Mouse (Mus musculus) brain, embryonic 14.5 days (tissue): ENCODE results near the gene Ankfn1. TPM values are rescaled to one million over a fixed set of nuclear protein-coding genes. Genes with fewer than 3 reads are reported as not detected.
A peak's percentile ranks its signal among the peaks of the same experiment; 100 is the strongest.

Source experiments
- DNase-seq: peaks from one replicate; pipeline ENCODE4 v3.0.0-alpha.2; 2011; ENCODE audit warnings: low read depth
- CTCF ChIP-seq: fragments of 200-500 bp; IDR thresholded peaks from 2 replicates; pipeline ENCODE4 v1.5.1; 2012; ENCODE audit warnings: inconsistent platforms, mild to moderate bottlenecking, moderate library complexity, borderline replicate concordance; ENCODE audit not compliant: insufficient read depth, insufficient read length; ENCODE audit errors: extremely low read depth
- POLR2A ChIP-seq: fragments of 200-500 bp; IDR thresholded peaks from 2 replicates; pipeline ENCODE4 v1.6.1; 2012; ENCODE audit warnings: mild to moderate bottlenecking, inconsistent platforms, borderline replicate concordance; ENCODE audit not compliant: poor library complexity, insufficient read depth, insufficient read length, severe bottlenecking; ENCODE audit errors: extremely low read depth
- polyA plus RNA-seq: library from polyadenylated mRNA; depleted of rRNA; stranded (reverse); fragments of >200 nt; gene quantifications from 2 replicates; pipeline ENCODE4 v1.2.3, GENCODE M21; 2012

Gene Ankfn1
- polyA plus RNA-seq, 1 experiment, result 6.5 TPM

DNA sequence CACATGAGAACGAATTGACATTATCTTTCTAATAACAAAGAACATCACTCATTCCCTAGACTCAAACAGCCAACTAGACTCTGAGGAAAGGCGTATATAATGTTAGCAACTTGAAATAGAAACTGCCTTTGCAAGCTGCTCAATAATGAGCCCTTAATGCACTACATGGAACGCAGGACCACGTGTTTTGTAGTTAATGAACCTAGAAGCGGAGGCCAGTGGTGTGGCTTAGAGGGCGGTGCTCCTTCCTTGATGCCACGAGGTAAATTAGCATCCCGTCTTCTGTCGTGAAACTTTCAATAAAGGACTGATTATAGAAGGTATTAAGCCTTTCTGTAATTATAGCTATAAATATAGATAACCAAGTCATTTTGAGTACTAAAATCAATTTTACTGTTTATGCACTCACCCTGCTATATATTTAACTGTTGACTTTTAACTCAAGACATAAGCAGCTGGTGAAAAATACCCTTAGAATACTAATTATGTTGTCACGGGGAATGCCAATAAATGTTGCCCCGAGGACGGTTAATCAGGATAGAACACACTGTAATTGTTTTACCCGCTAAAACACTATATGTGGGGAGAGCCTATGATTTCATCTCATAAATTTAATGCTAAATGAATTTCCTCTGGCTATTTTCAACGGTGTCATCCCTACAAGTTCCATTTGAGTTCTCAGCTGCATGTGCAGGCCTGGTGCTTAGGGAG lies 112.1 kb downstream of the Ankfn1 start:
- no peak for TF ChIP-seq POLR2A
- no peak for TF ChIP-seq CTCF
- peak; percentile 60 for DNase-seq

- TF ChIP-seq POLR2A (no peak), CTCF (no peak)
- no peak for DNase-seq
These were observed 118.4 kb downstream of the Ankfn1 start for GRCm38 (mm10) chr11:89659048-89659447.

DNA sequence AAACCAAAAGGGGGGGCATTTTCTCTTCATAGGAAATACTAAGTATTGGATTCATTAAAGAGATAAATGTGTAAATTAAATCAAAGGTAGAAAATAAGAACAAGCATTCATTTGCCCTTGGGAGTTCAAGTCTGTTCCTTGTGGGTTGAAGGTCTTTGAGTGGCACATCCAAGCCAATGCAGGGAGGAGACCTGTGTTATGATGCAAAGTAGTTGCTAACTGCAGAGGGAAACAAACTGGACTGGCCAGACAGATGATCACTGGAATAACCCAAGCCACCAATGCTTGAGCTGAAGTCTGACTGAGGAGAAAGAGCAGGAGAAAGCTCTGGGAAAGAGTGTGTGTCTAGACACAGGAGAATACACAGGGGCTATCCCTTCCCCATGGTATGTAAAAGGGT lies 120.9 kb downstream of the Ankfn1 start:
- no peak for TF ChIP-seq POLR2A
- no peak for TF ChIP-seq CTCF
- DNase-seq, result no peak

GRCm38 (mm10) chr11:89635740-89636139 lies 141.7 kb downstream of the Ankfn1 start:
- TF ChIP-seq CTCF (no peak), POLR2A (no peak)
- DNase-seq, result no peak

DNA sequence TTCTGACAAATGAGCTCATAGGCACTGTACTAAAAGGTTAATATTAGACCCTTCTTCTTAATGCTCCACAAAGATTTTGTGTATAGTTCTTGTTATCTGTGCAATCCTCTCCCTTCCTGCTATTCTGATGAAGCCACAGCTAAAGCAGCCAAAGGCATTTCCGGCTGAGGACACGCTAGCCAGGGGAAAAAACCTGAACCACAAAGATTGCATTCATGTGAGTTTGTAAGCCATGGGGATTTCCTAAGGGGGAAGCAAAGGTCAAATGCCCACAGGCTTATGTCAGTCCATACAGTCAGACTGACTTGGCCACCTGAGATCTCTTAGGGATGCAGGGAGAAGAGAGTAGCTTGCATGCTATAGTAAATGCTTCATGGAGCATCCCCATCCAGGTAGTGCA lies 146.1 kb downstream of the Ankfn1 start:
- no peak for DNase-seq
- TF ChIP-seq CTCF (no peak), POLR2A (no peak)

DNA sequence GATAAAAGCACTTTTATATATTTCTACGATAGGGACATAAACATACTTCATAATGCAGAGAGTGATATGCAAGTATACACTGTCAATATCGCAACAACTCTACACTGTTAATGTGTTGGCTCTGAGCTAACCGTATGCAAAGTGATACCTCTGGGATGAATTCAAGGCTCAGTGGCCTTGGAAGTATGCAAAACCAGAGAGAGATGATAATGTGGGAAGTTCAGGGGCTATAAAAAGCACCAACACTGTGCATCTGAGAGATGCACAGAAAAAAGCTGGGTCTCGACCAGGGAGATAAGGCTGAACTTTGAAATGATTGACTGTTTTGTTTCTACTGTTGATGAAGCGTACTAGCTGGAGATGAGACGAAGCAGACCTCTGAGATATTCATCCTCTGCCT lies 148.9 kb downstream of the Ankfn1 start:
- no peak for DNase-seq
- TF ChIP-seq CTCF (no peak), POLR2A (no peak)

GRCm38 (mm10) chr11:89627232-89627631 lies 150.2 kb downstream of the Ankfn1 start:
- TF ChIP-seq CTCF, result no peak
- DNase-seq, result no peak

DNA sequence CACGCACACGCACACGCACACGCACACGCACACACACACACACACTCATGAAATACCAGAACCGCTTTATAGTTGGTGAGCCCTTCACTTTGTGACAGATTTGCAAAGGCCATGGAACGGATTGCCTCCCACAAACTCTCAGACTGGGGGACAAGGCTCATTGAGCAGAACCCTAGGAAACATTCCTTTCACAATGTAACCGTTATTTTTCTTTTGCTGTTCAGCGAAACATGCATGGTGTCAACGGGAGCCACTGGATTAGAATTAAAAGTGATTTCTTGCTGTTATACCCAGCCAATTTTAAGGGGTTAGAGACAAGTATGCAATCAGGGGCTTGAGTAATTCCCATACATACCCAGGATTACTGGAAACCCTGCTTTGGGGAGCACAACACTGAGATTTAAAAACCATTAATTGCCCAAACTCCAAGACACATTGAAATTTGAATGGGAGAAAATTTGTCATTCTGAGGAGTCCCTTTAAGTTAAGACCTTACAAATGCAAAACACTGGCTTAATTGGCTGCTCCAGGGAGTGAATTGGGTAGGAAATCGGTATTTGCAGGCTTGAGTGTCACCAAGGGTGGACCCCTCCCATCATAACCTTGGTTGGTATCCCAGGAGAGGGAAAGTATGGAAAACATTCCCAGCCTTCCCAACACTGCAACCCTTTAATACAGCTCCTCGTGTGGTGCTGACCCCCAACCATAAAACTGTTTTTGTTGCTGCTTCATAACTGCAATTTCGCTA lies 153.6 kb downstream of the Ankfn1 start:
- DNase-seq, result peak; percentile 90
- TF ChIP-seq CTCF (no peak), POLR2A (no peak)

GRCm38 (mm10) chr11:89619955-89620354 lies 157.5 kb downstream of the Ankfn1 start:
- TF ChIP-seq CTCF (no peak), POLR2A (no peak)
- peak; percentile 77 for DNase-seq

GRCm38 (mm10) chr11:89615806-89616205 lies 161.6 kb downstream of the Ankfn1 start:
- DNase-seq, result no peak
- TF ChIP-seq POLR2A, result no peak
- TF ChIP-seq CTCF, result no peak

GRCm38 (mm10) chr11:89611596-89611995 lies 165.9 kb downstream of the Ankfn1 start:
- no peak for TF ChIP-seq POLR2A
- TF ChIP-seq CTCF, result no peak
- DNase-seq, result no peak

DNA sequence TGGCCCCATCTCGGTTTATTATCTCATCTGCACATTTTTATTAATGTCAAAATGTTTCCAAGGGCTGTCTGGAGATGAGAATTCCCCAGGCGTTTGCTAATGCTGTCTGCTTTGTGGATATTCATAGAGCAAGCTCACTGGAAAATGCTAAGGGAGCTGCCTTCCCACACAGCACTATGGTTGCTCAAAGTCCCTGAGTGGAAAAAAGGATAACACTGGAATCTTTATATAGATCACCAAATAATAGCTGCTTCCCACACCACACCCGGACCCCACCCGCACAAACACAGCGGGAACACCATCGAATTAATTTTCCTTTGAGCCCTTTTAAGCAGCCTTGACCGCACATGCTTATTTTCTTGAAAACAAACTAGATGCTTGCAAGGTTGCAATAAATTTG lies 169.4 kb downstream of the Ankfn1 start:
- TF ChIP-seq CTCF (no peak), POLR2A (no peak)
- DNase-seq, result no peak

GRCm38 (mm10) chr11:89607270-89607669 lies 170.2 kb downstream of the Ankfn1 start:
- DNase-seq, result no peak
- TF ChIP-seq POLR2A (no peak), CTCF (no peak)
